Mouse (Mus musculus): ENCODE data around the gene Mrps15. TPM values are rescaled to one million over a fixed set of nuclear protein-coding genes. Genes with fewer than 3 reads are reported as not detected.

Mrps15 gene
- total and polyA plus RNA-seq, 3 experiments: 91.5 to 157 TPM; not detected in 1

GRCm38 (mm10) chr4:126100764-126101163 is 54.0 kb downstream of the Mrps15 start:
- no peak overlapping the region for H3K4me3 ChIP-seq (ENCODE audit: control insufficient read depth in 1 of 2, insufficient read depth in 1 of 2, low read depth in 2 of 2, low read length in 2 of 2)
- H3K27ac ChIP-seq (ENCODE audit: control insufficient read depth, low read depth, low read length): no peak overlapping the region
- peaks cover 0 to 34% of the 10 kb centered on the region in 2 experiments; a peak in 2 of 4 replicates for H3K36me3 ChIP-seq (ENCODE audit: control insufficient read depth in 1 of 2, insufficient read depth in 2 of 2, low read length in 2 of 2)
- H3K79me2 ChIP-seq (ENCODE audit: control insufficient read depth, insufficient read depth, low read length, poor library complexity): peaks cover 28% of the 10 kb centered on the region
- no peak overlapping the region for H3K9ac ChIP-seq (ENCODE audit: control insufficient read depth, low read depth, low read length, poor library complexity, severe bottlenecking)
- H3K9me3 ChIP-seq (replicated peaks; ENCODE audit: insufficient read depth, low read length): no peaks in the 10 kb centered on the region
- H3K4me1 ChIP-seq (ENCODE audit: control insufficient read depth in 1 of 2, insufficient read depth in 2 of 2, low read length in 2 of 2): peaks cover 9 to 43% of the 10 kb centered on the region in 2 experiments
- TF ChIP-seq UBTF (IDR thresholded peaks at IDR 0.05; ENCODE audit: borderline replicate concordance, insufficient read depth, low read depth, low read length) (no peak), SIN3A (IDR thresholded peaks at IDR 0.05; ENCODE audit: low read length) (no peak), CTCF (IDR thresholded peaks at IDR 0.05 in 2 of 3, conservative IDR thresholded peaks at IDR 0.05 in 1 of 3; ENCODE audit: control insufficient read depth in 1 of 3, insufficient read depth in 1 of 3, low read depth in 2 of 3, low read length in 3 of 3, poor library complexity in 1 of 3, severe bottlenecking in 1 of 3) (no peak), TBP (IDR thresholded peaks at IDR 0.05; ENCODE audit: low read depth, low read length) (no peak), NRF1 (IDR thresholded peaks at IDR 0.05; ENCODE audit: insufficient read depth, low read depth, low read length, poor library complexity, severe bottlenecking) (no peak), HCFC1 (IDR thresholded peaks at IDR 0.05; ENCODE audit: low read depth, low read length) (no peak), NELFE (IDR thresholded peaks at IDR 0.05; ENCODE audit: low read depth, low read length) (no peak), ZC3H11A (IDR thresholded peaks at IDR 0.05; ENCODE audit: low read depth, low read length) (no peak), KAT2A (conservative IDR thresholded peaks at IDR 0.05; ENCODE audit: low read depth, low read length) (no peak), POLR2A (IDR thresholded peaks at IDR 0.05; ENCODE audit: control insufficient read depth in 1 of 2, insufficient read depth in 1 of 2, low read depth in 1 of 2, low read length in 2 of 2, poor library complexity in 1 of 2) (no peak), POLR2AphosphoS2 (IDR thresholded peaks at IDR 0.05; ENCODE audit: low read length) (no peak), MYB (IDR thresholded peaks at IDR 0.05; ENCODE audit: low read depth, low read length) (no peak), ZNF384 (IDR thresholded peaks at IDR 0.05; ENCODE audit: low read depth, low read length) (no peak), SMC3 (IDR thresholded peaks at IDR 0.05; ENCODE audit: low read depth, low read length) (no peak), MYC (IDR thresholded peaks at IDR 0.05; ENCODE audit: low read depth, low read length) (no peak)
- no peaks in the 10 kb centered on the region for H3K27me3 ChIP-seq (ENCODE audit: control insufficient read depth in 1 of 2, insufficient read depth in 2 of 2, low read length in 2 of 2)
- DNase-seq (ENCODE audit: low read depth, low spot score): no peak

DNA sequence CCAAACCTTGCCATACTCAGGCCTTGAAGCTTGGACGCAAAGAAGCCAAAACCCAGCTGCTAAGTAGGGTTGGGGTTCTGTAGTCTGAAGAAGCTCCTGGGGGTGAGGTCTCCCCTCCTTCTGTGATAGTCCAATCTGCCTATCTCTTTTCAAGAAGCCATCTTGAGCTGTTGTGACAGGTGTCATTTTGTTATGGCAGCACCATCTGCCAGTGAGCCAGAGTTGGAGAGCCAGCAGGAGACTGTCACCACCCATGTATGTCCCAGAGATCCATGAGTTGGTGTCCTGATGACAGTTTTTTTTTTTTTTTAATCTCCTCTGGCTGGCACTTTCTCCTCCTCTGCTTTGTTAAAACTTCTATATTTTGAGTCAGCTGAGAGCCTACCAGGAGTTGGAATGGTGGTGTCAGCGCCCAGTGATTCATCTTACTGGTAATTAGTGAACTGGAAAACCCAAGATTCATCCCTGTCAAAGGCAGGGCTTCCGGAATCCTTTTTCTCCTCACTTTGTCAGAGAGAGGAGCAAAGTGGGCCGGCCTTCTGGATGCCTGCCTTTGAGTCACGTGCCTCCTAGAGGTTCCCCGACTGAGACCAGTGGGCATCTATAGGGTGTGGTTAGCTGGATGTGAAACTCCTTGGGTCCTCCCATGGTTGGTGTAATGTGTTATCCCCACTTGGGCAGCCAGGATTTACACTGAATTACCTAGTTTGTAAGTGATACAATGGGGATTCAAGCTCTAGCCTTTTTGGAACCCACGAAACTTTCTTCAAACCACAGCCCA is 55.5 kb downstream of the Mrps15 start:
- Histone ChIP-seq H3K4me1 (ENCODE audit: control insufficient read depth in 1 of 2, insufficient read depth in 2 of 2, low read length in 2 of 2) (peaks cover 9 to 49% of the 10 kb centered on the region in 2 experiments), H3K36me3 (ENCODE audit: control insufficient read depth in 1 of 2, insufficient read depth in 2 of 2, low read length in 2 of 2) (peaks cover 0 to 37% of the 10 kb centered on the region in 2 experiments; a peak in 2 of 4 replicates), H3K27me3 (ENCODE audit: control insufficient read depth in 1 of 2, insufficient read depth in 2 of 2, low read length in 2 of 2) (no peaks in the 10 kb centered on the region), H3K9ac (ENCODE audit: control insufficient read depth, low read depth, low read length, poor library complexity, severe bottlenecking) (peak overlapping the region; percentile 84), H3K9me3 (replicated peaks; ENCODE audit: insufficient read depth, low read length) (no peaks in the 10 kb centered on the region), H3K4me3 (ENCODE audit: control insufficient read depth in 1 of 2, insufficient read depth in 1 of 2, low read depth in 2 of 2, low read length in 2 of 2) (peak overlapping the region; percentile 39 to 58), H3K27ac (ENCODE audit: control insufficient read depth, low read depth, low read length) (peak overlapping the region; percentile 93), H3K79me2 (ENCODE audit: control insufficient read depth, insufficient read depth, low read length, poor library complexity) (peaks cover 38% of the 10 kb centered on the region)
- no peak for TF ChIP-seq SIN3A (IDR thresholded peaks at IDR 0.05; ENCODE audit: low read length)
- TF ChIP-seq USF2 (IDR thresholded peaks at IDR 0.05; ENCODE audit: borderline replicate concordance in 1 of 2, insufficient read depth in 1 of 2, low read depth in 1 of 2, low read length in 2 of 2): peak in 1 of 2 experiments; percentile 60; a peak in 2 of 4 replicates
- no peak for TF ChIP-seq ZC3H11A (IDR thresholded peaks at IDR 0.05; ENCODE audit: low read depth, low read length)
- no peak for TF ChIP-seq ZNF384 (IDR thresholded peaks at IDR 0.05; ENCODE audit: low read depth, low read length)
- TF ChIP-seq BHLHE40 (IDR thresholded peaks at IDR 0.05; ENCODE audit: borderline replicate concordance, low read depth, low read length): peak; percentile 86
- no peak for TF ChIP-seq SMC3 (IDR thresholded peaks at IDR 0.05; ENCODE audit: low read depth, low read length)
- no peak for TF ChIP-seq TBP (IDR thresholded peaks at IDR 0.05; ENCODE audit: low read depth, low read length)
- 0 out of 2 replicates have a peak, but pooled peaks have one; percentile 4 for TF ChIP-seq TCF12 (IDR thresholded peaks at IDR 0.05; ENCODE audit: low read depth, low read length)
- peak; percentile 53; the same call in 1 of the 2 replicates for TF ChIP-seq MAX (IDR thresholded peaks at IDR 0.05; ENCODE audit: low read length)
- no peak for TF ChIP-seq MAFK (IDR thresholded peaks at IDR 0.05; ENCODE audit: borderline replicate concordance, low read depth, low read length)
- TF ChIP-seq ZMIZ1 (IDR thresholded peaks at IDR 0.05; ENCODE audit: low read depth, low read length): no peak
- no peak for TF ChIP-seq POLR2A (IDR thresholded peaks at IDR 0.05; ENCODE audit: control insufficient read depth in 1 of 2, insufficient read depth in 1 of 2, low read depth in 1 of 2, low read length in 2 of 2, poor library complexity in 1 of 2)
- no peak for TF ChIP-seq ELF1 (IDR thresholded peaks at IDR 0.05; ENCODE audit: low read depth, low read length)
- TF ChIP-seq USF1 (IDR thresholded peaks at IDR 0.05; ENCODE audit: low read depth, low read length): peak; percentile 91
- TF ChIP-seq POLR2AphosphoS2 (IDR thresholded peaks at IDR 0.05; ENCODE audit: low read length): no peak
- peak; percentile 18; the same call in 1 of the 2 replicates for TF ChIP-seq ETS1 (IDR thresholded peaks at IDR 0.05; ENCODE audit: low read depth, low read length)
- TF ChIP-seq MEF2A (IDR thresholded peaks at IDR 0.05; ENCODE audit: extremely low read depth, insufficient replicate concordance, low read depth, low read length, poor library complexity, severe bottlenecking): no peak
- DNase-seq (ENCODE audit: low read depth, low spot score): peak; percentile 59

Measured in MEL (cell line).